Mouse (Mus musculus) megakaryocyte progenitor cell, adult 5-6 weeks (primary cell): ENCODE data around the gene Olfr1212. TPM values are rescaled to one million over a fixed set of nuclear protein-coding genes. Genes with fewer than 3 reads are reported as not detected.

Experiments used
- ATAC-seq: replicated peaks from 2 replicates; pipeline ENCODE4 v1.8.0; 2016; ENCODE audit warnings: mild to moderate bottlenecking, moderate TSS enrichment, inconsistent platforms; ENCODE audit not compliant: poor library complexity
- total RNA-seq, 2 experiments: library from RNA; stranded (forward) in 1 of 2; stranded (reverse) in 1 of 2; fragments of 157-497, 149-512 nt in 1 of 2; fragments of 200-1000 nt in 1 of 2; gene quantifications; 2 replicates each; pipeline versions ENCODE4 v1.2.3 to v1.2.4; 2015 to 2017

The Olfr1212 gene
- total RNA-seq (2015): not detected in 2 replicates
- total RNA-seq (2017): not detected in 2 replicates

- ATAC-seq: no peak
Observed at GRCm38 (mm10) chr2:88953669-88954068, at the start of gene Olfr1212. TSS of gene Olfr1212 (plus strand) at chr2:88953969.

GRCm38 (mm10) chr2:88915057-88915456, 38.7 kb upstream of the Olfr1212 start, which contains the start of gene Olfr1209:
TSS of gene Olfr1209 (minus strand) at chr2:88915157.
- ATAC-seq: no peak

DNA sequence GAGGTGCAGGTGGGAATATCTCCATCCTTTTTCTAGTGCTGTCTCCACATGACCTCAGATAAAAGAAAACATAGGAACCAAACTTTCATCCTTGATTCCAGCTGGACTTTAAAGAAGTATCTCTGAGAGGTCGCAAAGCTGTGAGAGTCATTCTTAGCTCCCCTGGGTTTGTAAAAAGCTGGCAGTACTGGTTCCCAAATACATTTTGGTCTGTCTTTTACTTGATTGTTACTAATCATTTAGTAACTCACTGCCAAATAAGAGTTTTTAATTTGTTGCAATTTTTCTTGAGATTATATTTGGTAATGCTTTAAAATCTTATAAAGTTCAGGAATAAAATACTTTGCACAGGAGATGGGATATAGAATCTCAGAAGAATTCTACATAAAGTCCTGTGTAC, 15.8 kb upstream of the Olfr1212 start, which contains the start of gene Olfr1211:
Gene Olfr1211, minus strand, starts transcription at position 101 of the 400 bp plus-strand sequence.
- no peak for ATAC-seq

DNA sequence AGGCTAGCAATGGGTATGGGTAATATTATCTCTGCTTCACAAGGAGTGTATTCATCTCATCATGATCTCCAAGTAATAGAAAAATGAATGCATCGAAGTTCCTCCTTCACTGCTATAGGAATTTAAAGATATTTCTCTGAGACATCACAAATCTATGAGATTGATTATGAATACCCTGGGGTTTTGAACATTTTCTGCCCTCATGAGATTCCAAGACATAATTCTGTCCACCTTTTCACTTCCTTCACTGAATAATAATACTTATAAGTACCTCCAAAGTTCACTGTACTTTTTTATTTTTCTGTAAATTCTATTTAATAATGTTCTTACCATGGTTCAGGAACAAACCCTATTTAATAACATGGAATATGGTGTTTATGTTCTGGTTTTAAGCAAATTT, 26.4 kb downstream of the Olfr1212 start, which contains the start of gene Gm13762:
Gene Gm13762, minus strand, starts transcription at position 101 of the 400 bp plus-strand sequence.
- ATAC-seq: no peak

- ATAC-seq: no peak
Observed at GRCm38 (mm10) chr2:88992553-88992952, 38.8 kb downstream of the Olfr1212 start, which contains the start of gene Olfr1214. TSS of gene Olfr1214 (minus strand) at chr2:88992653.

DNA sequence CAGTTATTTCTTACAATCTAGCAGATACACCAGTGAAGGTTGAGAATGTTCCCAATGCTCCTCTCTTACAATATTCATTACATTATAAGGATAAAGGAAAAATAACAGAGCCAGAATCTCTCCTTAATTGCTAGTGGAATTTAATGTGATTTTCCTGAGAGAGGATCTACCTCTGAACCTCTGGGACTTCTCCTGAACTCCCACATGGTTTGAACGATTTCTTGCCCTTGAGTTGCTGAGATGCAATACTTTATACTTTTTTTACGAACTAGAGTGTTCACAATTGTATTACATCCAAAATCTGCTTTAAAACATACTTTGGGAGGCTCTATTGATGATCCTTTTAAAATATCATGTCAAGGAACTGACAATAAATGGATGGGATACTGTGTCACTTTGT, 53.1 kb downstream of the Olfr1212 start, which contains the start of gene Olfr1215:
Gene Olfr1215, minus strand, starts transcription at position 101 of the 400 bp plus-strand sequence.
- ATAC-seq: no peak

Other genes with a start within 250 kb of the Olfr1212 start
- not detected in 2 replicates for gene Olfr1196, start 249.4 kb upstream of the Olfr1212 start, total RNA-seq (2015)
- not detected in 2 replicates for gene Olfr1196, start 249.4 kb upstream of the Olfr1212 start, total RNA-seq (2017)
- not detected in 2 replicates for gene Olfr1197, start 221.6 kb upstream of the Olfr1212 start, total RNA-seq (2015)
- gene Olfr1197, start 221.6 kb upstream of the Olfr1212 start, total RNA-seq (2017): not detected in 2 replicates
- not detected in 2 replicates for gene Olfr1198, start 202.6 kb upstream of the Olfr1212 start, total RNA-seq (2015)
- not detected in 2 replicates for gene Olfr1198, start 202.6 kb upstream of the Olfr1212 start, total RNA-seq (2017)
- gene Olfr1199, start 193.5 kb upstream of the Olfr1212 start, total RNA-seq (2015): not detected in 2 replicates
- gene Olfr1199, start 193.5 kb upstream of the Olfr1212 start, total RNA-seq (2017): not detected in 2 replicates
- not detected in 2 replicates for gene Olfr1200, start 183.5 kb upstream of the Olfr1212 start, total RNA-seq (2015)
- gene Olfr1200, start 183.5 kb upstream of the Olfr1212 start, total RNA-seq (2017): not detected in 2 replicates
- not detected in 2 replicates for gene Olfr1201, start 160.9 kb upstream of the Olfr1212 start, total RNA-seq (2015)
- not detected in 2 replicates for gene Olfr1201, start 160.9 kb upstream of the Olfr1212 start, total RNA-seq (2017)
- not detected in 2 replicates for gene Olfr1202, start 139.5 kb upstream of the Olfr1212 start, total RNA-seq (2015)
- gene Olfr1202, start 139.5 kb upstream of the Olfr1212 start, total RNA-seq (2017): not detected in 2 replicates
- not detected in 2 replicates for gene Olfr1205, start 124.2 kb upstream of the Olfr1212 start, total RNA-seq (2015)
- gene Olfr1205, start 124.2 kb upstream of the Olfr1212 start, total RNA-seq (2017): not detected in 2 replicates
- gene Olfr1204, start 104.7 kb upstream of the Olfr1212 start, total RNA-seq (2015): not detected in 2 replicates
- gene Olfr1204, start 104.7 kb upstream of the Olfr1212 start, total RNA-seq (2017): not detected in 2 replicates
- not detected in 2 replicates for gene Olfr1206, start 90.7 kb upstream of the Olfr1212 start, total RNA-seq (2015)
- gene Olfr1206, start 90.7 kb upstream of the Olfr1212 start, total RNA-seq (2017): not detected in 2 replicates
- not detected in 2 replicates for gene Olfr1208, start 51.7 kb upstream of the Olfr1212 start, total RNA-seq (2015)
- not detected in 2 replicates for gene Olfr1208, start 51.7 kb upstream of the Olfr1212 start, total RNA-seq (2017)
- gene Olfr1209, start 38.8 kb upstream of the Olfr1212 start, total RNA-seq (2015): not detected in 2 replicates
- not detected in 2 replicates for gene Olfr1209, start 38.8 kb upstream of the Olfr1212 start, total RNA-seq (2017)
- not detected in 2 replicates for gene Olfr1211, start 15.9 kb upstream of the Olfr1212 start, total RNA-seq (2015)
- not detected in 2 replicates for gene Olfr1211, start 15.9 kb upstream of the Olfr1212 start, total RNA-seq (2017)
- gene Gm13762, start 26.3 kb downstream of the Olfr1212 start, total RNA-seq (2015): not detected in 2 replicates
- gene Gm13762, start 26.3 kb downstream of the Olfr1212 start, total RNA-seq (2017): not detected in 2 replicates
- not detected in 2 replicates for gene Olfr1214, start 38.7 kb downstream of the Olfr1212 start, total RNA-seq (2015)
- gene Olfr1214, start 38.7 kb downstream of the Olfr1212 start, total RNA-seq (2017): not detected in 2 replicates
- not detected in 2 replicates for gene Olfr1215, start 53.0 kb downstream of the Olfr1212 start, total RNA-seq (2015)
- gene Olfr1215, start 53.0 kb downstream of the Olfr1212 start, total RNA-seq (2017): not detected in 2 replicates
- gene Olfr1216, start 64.4 kb downstream of the Olfr1212 start, total RNA-seq (2015): not detected in 2 replicates
- not detected in 2 replicates for gene Olfr1216, start 64.4 kb downstream of the Olfr1212 start, total RNA-seq (2017)
- gene Olfr1217, start 78.1 kb downstream of the Olfr1212 start, total RNA-seq (2015): not detected in 2 replicates
- gene Olfr1217, start 78.1 kb downstream of the Olfr1212 start, total RNA-seq (2017): not detected in 2 replicates
- gene Olfr1218, start 107.2 kb downstream of the Olfr1212 start, total RNA-seq (2015): not detected in 2 replicates
- not detected in 2 replicates for gene Olfr1218, start 107.2 kb downstream of the Olfr1212 start, total RNA-seq (2017)
- gene Olfr1219, start 129.5 kb downstream of the Olfr1212 start, total RNA-seq (2015): not detected in 2 replicates
- not detected in 2 replicates for gene Olfr1219, start 129.5 kb downstream of the Olfr1212 start, total RNA-seq (2017)
- gene Olfr1220, start 152.9 kb downstream of the Olfr1212 start, total RNA-seq (2015): not detected in 2 replicates
- not detected in 2 replicates for gene Olfr1220, start 152.9 kb downstream of the Olfr1212 start, total RNA-seq (2017)
- not detected in 2 replicates for gene Olfr1221, start 163.3 kb downstream of the Olfr1212 start, total RNA-seq (2015)
- not detected in 2 replicates for gene Olfr1221, start 163.3 kb downstream of the Olfr1212 start, total RNA-seq (2017)
- gene Olfr1222, start 179.1 kb downstream of the Olfr1212 start, total RNA-seq (2015): not detected in 2 replicates
- gene Olfr1222, start 179.1 kb downstream of the Olfr1212 start, total RNA-seq (2017): not detected in 2 replicates
- not detected in 2 replicates for gene Olfr1223, start 197.6 kb downstream of the Olfr1212 start, total RNA-seq (2015)
- not detected in 2 replicates for gene Olfr1223, start 197.6 kb downstream of the Olfr1212 start, total RNA-seq (2017)
- gene Olfr1224-ps1, start 210.1 kb downstream of the Olfr1212 start, total RNA-seq (2015): not detected in 2 replicates
- not detected in 2 replicates for gene Olfr1224-ps1, start 210.1 kb downstream of the Olfr1212 start, total RNA-seq (2017)
- gene Olfr1225, start 220.7 kb downstream of the Olfr1212 start, total RNA-seq (2015): not detected in 2 replicates
- not detected in 2 replicates for gene Olfr1225, start 220.7 kb downstream of the Olfr1212 start, total RNA-seq (2017)
- gene Olfr1226, start 246.1 kb downstream of the Olfr1212 start, total RNA-seq (2015): not detected in 2 replicates
- not detected in 2 replicates for gene Olfr1226, start 246.1 kb downstream of the Olfr1212 start, total RNA-seq (2017)